Mouse (Mus musculus) stomach, postnatal 0 days (tissue): Measurements from ENCODE around the gene Ank3.

Experiments
- CTCF ChIP-seq: IDR thresholded peaks from 2 replicates; pipeline ENCODE4 v1.5.1; 2016; ENCODE audit warnings: antibody characterized with exemption, low read depth, mild to moderate bottlenecking, moderate library complexity
- EP300 ChIP-seq: optimal IDR thresholded peaks from 2 replicates; pipeline ENCODE3; 2016; ENCODE audit warnings: antibody characterized with exemption

GRCm38 (mm10) chr10:69542439-69542838 is 143.9 kb downstream of the Ank3 start:
- no peak for TF ChIP-seq CTCF
- TF ChIP-seq EP300 = no peak
